Mouse (Mus musculus) cerebellum, adult 9-11 months (tissue): ENCODE measurements at regions not wholly inside any gene's neighbourhood (a gene's known extent, or its start where the extent isn't known, plus 50 kb on each side); places are given as distances from the start of the nearest gene placed in this dataset.

ENCODE experiments used
- DNase-seq: peaks from one replicate; pipeline ENCODE4 v3.0.0; 2022

DNA sequence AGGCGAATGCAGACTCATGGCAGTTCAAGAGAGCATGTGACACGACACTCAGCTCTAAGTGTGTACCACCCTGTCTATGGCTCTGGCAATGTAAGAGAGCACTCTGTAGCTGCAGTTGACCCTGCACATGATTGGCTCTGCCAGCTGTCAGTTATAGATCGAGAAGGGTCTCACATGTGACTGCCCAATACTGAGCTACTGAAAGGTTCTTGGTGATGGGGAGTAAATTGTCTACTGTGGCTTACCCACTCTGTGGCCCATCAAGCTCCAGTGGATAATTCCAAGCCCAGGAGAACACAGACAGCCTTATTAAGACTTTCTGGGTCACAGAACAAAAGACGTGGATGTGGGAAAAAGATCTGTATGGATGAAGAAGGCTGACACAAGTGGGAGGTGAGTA is 920.3 kb downstream of the A830018L16Rik start:
- no peak for DNase-seq

GRCm38 (mm10) chr1:12344726-12345438 is 931.0 kb downstream of the A830018L16Rik start:
- DNase-seq, result no peak

DNA sequence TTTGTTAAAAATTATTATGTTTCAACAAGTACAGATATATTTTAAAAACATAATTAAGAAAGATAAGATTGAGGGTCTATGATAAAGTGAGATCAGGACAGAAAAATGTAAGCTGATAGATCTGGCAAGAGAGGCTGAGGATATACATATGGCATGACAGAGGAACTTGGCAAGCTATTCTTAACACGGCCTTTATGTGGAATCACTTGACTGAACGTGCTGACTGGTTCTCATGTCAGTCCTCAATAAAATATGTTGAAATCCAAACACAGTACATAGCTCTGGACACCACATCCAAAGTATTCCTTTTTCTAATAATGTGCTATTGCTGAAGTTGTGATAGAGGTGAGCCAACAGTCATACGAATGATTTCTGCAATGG is 931.5 kb downstream of the A830018L16Rik start:
- DNase-seq, result no peak

GRCm38 (mm10) chr1:12354531-12354930 is 940.6 kb downstream of the A830018L16Rik start:
- no peak for DNase-seq

- no peak for DNase-seq
Observed at GRCm38 (mm10) chr1:12367872-12368271, 954.0 kb downstream of the A830018L16Rik start.

- DNase-seq, result no peak
Observed at GRCm38 (mm10) chr1:12372968-12373367, 959.1 kb downstream of the A830018L16Rik start.

GRCm38 (mm10) chr1:12398146-12398884 is 984.4 kb downstream of the A830018L16Rik start:
- no peak for DNase-seq

DNA sequence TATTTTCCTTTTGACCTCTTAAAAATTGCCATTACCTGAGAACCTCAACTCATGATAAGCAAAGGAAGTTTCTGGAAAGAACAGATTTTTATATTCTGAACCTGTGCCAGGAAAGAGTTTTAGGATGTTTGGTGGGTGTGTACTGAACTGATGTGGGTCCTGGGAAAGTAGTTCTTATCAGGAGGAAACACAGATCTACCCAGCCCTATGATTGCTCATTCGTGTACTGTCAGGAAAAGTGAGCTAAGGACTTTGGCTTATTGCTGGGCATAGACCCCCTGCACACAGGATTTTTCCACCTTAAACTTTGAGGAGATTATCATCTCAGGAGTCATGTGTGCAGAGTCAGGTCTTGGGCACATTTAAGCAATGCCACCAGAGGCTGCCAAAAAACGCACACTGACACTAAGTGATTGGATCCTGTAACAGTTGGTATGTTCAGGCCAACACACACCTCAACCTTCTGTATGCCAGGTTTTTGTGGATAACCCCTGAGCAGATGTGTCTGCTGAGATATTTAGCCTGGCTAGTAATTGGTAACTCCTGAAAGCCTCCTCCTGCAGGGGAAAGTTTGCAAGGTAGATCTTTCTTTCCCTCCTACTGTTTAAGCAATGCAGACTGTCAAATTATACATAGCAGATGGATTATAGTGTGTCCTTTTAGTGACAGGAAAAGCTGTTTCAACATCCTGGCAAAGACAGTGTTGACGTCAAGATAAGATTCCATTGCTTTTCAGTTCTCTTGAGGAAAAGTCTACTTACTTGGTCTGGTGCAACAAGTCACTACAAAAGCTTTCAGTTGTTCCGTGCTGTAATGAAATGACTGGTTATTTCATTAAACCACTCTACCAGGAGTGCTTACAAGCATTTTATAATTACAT is 991.7 kb downstream of the A830018L16Rik start:
- DNase-seq, result no peak

- no peak for DNase-seq
Observed at GRCm38 (mm10) chr1:12409738-12410523, 996.0 kb downstream of the A830018L16Rik start.

GRCm38 (mm10) chr1:12410524-12410886 is 996.6 kb downstream of the A830018L16Rik start:
- DNase-seq, result no peak

GRCm38 (mm10) chr1:12424510-12424909 is 1010.6 kb downstream of the A830018L16Rik start:
- DNase-seq, result no peak

GRCm38 (mm10) chr1:12437894-12438293 is 1024.0 kb downstream of the A830018L16Rik start:
- DNase-seq, result no peak

GRCm38 (mm10) chr1:12466255-12466654 is 1052.3 kb downstream of the A830018L16Rik start:
- no peak for DNase-seq

DNA sequence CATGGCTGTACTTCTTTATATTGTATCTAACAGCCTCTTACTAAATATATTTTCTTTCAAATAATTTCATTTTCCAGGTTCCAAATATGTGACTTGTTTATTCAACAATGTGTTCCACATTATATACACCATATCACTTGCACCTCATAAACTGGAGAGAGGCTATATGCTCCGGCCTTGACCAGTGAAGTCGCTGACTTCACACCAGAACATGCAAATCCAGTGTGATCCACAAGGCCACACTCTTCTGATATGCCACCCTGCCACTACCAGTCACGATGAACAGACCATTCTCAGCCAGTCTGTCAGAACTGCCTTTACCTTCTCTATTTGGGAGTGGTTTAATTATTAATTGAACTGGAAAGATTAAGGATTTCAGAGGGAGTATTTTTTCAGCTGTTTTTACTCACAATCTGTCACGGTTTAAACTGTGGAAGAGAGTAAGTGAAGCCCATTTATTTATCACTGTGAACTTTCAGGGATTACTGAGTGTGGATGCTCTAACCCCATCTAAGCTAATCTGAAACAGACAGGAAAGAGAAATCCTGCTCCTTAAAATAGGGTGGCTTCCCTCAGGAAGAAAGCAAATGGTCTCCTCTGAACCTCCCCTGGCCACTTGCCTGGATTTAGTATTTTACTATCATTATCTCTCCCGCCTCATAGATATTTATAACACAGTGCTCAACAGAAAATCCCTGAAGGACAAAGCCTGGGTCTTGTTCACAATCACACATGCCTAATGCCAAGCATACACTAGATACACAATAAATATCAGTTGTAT is 1065.3 kb downstream of the A830018L16Rik start:
- no peak for DNase-seq

DNA sequence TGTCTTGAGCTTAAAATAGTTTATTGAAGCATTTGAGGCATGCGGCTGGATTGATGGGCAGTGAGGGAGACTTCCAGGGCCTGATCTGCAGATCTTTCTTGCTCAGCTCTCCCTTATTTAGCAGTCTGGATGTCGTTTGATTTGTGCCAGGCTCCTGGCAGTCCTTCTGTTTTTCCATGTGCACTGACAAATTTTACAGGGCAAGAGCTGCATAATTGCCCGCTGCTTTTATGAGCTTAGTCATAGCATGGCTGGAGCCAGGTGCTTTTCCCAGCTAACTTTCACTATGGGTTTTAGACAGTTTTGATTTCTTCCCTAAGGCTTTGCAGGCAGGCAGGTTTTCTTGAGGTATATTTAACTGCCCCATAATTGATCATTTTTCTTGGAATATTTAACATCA is 1086.5 kb downstream of the A830018L16Rik start:
- no peak for DNase-seq

GRCm38 (mm10) chr1:12507997-12508396 is 1094.1 kb downstream of the A830018L16Rik start:
- no peak for DNase-seq

GRCm38 (mm10) chr1:12510129-12510816 is 1096.4 kb downstream of the A830018L16Rik start:
- DNase-seq, result no peak

DNA sequence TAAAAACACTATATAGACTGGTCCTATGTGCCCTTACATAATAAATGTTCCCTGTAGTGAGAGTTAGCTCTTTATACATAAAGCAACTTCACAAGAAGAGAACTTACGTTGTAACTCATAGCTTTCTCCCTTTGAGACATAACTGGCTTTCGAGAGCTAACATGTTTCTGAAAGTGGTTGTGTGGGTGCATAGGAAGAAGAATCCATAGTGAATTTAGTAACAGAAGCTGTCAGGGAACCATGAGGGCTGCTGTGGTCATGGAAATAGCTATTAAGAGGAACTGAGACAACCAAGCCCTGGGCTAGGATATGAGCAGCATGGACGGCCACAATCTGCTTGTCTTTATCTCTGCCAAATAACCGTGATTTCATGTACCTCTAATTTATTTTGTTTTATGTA is 1105.7 kb downstream of the A830018L16Rik start:
- DNase-seq, result no peak

DNA sequence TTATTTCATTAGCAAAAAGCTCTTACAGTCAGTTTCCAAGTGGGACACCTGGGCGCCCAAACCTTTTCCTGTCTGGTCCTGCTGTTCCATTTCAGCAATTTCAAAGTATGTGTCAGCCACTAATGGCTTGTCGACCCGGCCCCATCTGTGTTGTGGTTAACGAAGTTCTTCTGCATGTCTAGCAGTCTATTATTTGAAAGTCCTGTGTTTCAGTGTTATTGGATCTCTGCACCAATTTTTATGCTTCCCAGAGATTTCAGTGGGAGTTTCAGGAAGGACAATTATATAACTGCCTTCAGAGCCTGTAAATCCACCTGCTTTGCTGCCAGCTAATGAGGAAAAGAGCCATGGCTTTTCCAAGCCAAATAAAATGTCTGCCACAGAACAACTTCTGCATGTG is 1142.0 kb downstream of the A830018L16Rik start:
- no peak for DNase-seq

GRCm38 (mm10) chr1:12571755-12572358 is 1158.0 kb downstream of the A830018L16Rik start:
- peak; percentile 4 for DNase-seq

- DNase-seq, result no peak
Observed at GRCm38 (mm10) chr1:12572770-12573169, 1158.9 kb downstream of the A830018L16Rik start.
